Mouse (Mus musculus): ENCODE measurements around the gene 1700001P01Rik. TPM values are rescaled to one million over a fixed set of nuclear protein-coding genes. Genes with fewer than 3 reads are reported as not detected.

Gene 1700001P01Rik
- 0.68 and 0.98 TPM in 2 replicates for polyA plus RNA-seq (2016; fragmentation: Nextera tagmentation; extraction: Ambion mirVana)

DNA sequence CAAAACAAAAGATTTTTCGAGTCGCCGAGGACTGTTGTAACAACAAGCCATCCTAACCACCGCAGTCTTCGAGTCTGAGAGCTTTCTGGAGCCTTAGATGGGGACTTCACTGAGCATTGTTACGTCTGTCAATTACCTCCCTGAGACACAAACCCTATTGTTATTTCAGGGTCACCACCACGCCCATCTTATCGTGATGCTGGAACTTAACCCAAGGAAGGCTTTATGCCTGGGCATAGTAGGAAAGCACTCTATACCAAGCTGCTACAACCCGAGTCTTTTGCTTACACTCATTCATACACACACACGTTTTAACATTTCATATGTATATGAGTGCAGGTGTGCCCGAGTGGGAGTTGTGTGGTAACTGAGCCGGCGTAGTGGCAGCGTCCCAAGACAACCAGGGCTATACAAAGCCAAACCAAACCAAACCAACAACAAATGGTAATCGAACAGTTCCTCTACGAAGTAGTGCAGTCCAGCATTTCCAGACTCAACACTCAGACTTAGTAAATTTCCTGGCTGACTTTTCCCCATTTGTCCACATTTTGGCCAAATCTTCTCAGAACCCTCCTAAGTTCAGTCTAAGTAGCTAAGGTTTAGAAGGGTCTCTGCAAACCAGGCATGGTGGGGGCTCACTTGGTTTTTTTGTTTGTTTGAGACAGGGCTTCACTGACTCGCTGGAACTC lies at the start of gene 1700001P01Rik:
1700001P01Rik (minus strand) TSS at position 111 of the 689 bp plus-strand sequence.
- no peaks in the 10 kb centered on the region for H3K9me3 ChIP-seq (replicated peaks)
- no peak within 1 kb of the TSS for H3K4me3 ChIP-seq
- WGBS: 40% methylated on average over 17 of the region's 17 CpGs
- no peaks in the 10 kb centered on the region for H3K27me3 ChIP-seq
- H3K4me2 ChIP-seq (replicated peaks): no peak within 1 kb of the TSS
- peaks cover 60% of the 10 kb centered on the region for H3K36me3 ChIP-seq
- no peak within 1 kb of the TSS for H3K27ac ChIP-seq
- no peak for ATAC-seq (ENCODE audit: low FRiP score)
- H3K9ac ChIP-seq: no peak within 1 kb of the TSS
- H3K4me1 ChIP-seq: peaks cover 15% of the 10 kb centered on the region

DNA sequence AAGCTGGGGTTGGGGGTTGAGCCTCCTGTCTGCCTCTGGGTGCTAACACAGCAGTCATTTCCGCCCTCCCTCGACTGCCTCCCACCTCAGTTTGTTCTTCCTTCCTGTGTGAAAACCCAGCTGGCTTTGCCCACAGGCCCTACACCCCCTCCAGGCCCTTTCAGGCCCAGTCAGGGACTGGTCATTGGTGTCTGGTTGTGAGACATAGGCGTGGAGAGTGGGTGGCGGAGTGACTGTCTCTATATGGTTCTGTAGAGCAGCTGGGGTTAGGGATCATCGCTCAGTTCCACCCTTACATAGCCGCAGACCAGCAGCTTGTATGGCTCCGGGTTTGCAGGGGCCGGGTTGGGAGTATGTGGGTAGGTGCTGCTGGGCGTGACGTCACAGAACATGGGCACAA lies 49.6 kb upstream of the 1700001P01Rik start:
- WGBS: 89% methylated on average over 10 of the region's 10 CpGs
- Histone ChIP-seq H3K27ac (no peak overlapping the region), H3K36me3 (peaks cover 70% of the 10 kb centered on the region), H3K4me2 (replicated peaks) (no peak overlapping the region), H3K4me1 (no peaks in the 10 kb centered on the region), H3K9me3 (replicated peaks) (no peaks in the 10 kb centered on the region), H3K27me3 (no peaks in the 10 kb centered on the region), H3K4me3 (no peak overlapping the region), H3K9ac (no peak overlapping the region)
- no peak for ATAC-seq (ENCODE audit: low FRiP score)

DNA sequence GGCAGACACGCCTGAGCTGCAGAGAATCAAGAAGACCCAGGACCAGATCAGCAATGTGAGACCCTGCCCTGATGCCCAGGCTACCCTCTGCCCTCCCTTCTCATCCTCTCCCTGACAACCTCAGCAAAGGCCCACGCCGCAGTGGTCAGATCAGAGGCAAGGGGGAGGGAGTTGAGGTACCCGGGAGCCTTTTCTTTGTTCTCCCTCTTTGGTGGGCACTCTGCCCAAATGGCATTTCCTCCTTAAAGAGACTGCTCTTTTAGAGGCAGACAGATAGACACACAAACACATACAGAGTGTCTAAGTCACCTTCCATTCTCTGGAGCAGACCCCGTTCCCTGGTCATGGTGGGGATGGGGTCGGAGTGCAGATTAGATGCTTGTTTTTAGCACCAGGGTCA lies 49.2 kb upstream of the 1700001P01Rik start:
- Histone ChIP-seq H3K4me3 (no peak overlapping the region), H3K27me3 (no peaks in the 10 kb centered on the region), H3K36me3 (peaks cover 70% of the 10 kb centered on the region), H3K4me1 (no peaks in the 10 kb centered on the region), H3K9me3 (replicated peaks) (no peaks in the 10 kb centered on the region), H3K4me2 (replicated peaks) (no peak overlapping the region), H3K9ac (no peak overlapping the region), H3K27ac (no peak overlapping the region)
- no peak for ATAC-seq (ENCODE audit: low FRiP score)
- WGBS: 84% methylated on average over 6 of the region's 6 CpGs

DNA sequence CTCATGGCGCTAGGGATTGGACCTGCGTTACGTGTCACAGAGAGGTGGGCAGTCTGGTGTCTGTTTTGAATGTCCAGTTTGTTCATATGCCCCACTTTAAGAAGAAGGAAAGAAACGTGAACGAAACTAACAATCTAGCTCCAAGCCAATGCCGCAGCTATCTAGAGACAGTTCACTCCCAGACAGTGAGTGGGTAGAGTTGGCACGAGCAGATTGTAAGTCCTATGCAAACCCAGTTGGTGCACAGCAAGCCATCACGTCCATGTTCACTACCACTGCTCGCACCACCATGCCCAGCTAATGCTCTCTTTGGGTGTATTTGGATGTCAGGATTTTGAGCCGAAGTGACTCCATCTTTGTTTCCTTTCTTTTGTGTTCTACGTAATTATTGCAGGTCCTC lies 48.5 kb upstream of the 1700001P01Rik start:
- Histone ChIP-seq H3K9ac (no peak overlapping the region), H3K4me3 (no peak overlapping the region), H3K36me3 (peaks cover 68% of the 10 kb centered on the region), H3K9me3 (replicated peaks) (no peaks in the 10 kb centered on the region), H3K4me2 (replicated peaks) (no peak overlapping the region), H3K27ac (no peak overlapping the region), H3K4me1 (peaks cover 3% of the 10 kb centered on the region), H3K27me3 (no peaks in the 10 kb centered on the region)
- no peak for ATAC-seq (ENCODE audit: low FRiP score)
- WGBS: 95% methylated on average over 11 of the region's 11 CpGs

DNA sequence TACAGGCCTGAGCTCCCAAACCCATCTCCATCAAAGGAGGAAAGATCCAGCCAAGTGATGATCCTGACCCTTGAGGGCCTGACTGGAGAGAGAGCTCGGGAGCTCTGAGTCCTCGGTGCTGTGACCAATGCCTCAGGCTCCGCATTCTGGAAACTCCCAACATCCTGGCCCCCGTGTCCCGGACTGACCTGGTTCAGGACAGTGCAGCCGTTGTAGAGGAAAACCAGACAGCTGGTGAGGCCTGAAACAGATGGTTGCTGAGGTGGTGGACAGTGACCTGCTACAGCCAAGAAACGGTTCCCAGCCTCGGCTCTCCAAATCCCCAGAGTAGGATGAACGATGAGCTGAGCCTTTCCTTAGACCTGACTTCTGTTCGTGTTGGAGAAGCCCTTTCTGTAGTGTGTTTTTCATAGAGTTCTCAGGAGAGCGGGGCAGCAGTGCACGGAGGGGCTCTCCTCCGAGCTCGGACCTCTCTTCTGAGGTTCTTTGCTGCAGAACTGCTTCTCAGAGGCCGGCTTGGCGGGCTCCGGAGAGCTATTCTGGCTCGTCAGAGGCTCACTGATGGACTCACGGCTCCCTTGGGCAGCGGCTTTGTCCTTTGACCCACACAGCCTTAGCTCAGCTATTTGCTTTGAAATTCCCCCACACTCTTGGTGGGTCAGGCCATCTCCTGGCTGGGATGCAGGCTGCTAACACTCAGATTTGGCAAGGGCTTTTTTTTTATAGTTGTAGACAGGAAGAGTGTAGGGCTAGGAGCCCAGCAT lies 47.3 kb upstream of the 1700001P01Rik start:
- Histone ChIP-seq H3K4me2 (replicated peaks) (no peak overlapping the region), H3K27me3 (no peaks in the 10 kb centered on the region), H3K9ac (no peak overlapping the region), H3K36me3 (peaks cover 60% of the 10 kb centered on the region), H3K4me1 (peaks cover 14% of the 10 kb centered on the region), H3K4me3 (no peak overlapping the region), H3K27ac (no peak overlapping the region), H3K9me3 (replicated peaks) (no peaks in the 10 kb centered on the region)
- 74% methylated on average over 20 of the region's 20 CpGs for WGBS
- ATAC-seq (ENCODE audit: low FRiP score): no peak

DNA sequence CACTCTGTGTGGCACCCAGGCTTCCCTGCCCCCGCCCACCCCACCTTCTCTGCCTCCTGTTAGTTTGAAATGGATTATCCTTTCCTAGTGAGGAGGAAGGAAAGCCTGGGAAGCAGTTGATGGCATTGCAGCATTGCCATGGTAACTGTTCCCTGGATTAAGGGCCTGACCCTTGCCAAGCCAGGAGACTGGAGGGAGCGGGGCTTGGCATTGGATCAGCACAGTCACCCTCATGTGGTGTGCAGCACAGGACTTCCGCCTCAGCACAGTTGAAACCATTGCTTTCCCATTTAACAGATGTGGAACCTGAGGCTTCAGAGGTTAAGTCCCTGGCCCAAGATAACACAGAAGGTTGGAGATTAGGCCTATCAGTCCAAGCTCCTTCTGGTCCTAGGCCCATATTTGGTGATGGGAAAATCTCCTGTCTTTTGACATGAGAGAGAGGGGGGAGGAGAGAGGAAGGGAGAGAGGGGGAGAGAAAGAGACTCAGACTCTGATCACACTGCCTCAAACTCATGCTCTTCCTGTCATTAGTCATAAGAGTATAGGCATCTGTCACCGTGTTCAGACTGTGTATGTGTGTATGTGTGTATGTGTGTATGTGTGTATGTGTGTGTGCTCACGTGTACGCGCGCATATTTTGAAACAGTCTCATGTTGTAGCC lies 45.8 kb upstream of the 1700001P01Rik start:
- Histone ChIP-seq H3K27me3 (no peaks in the 10 kb centered on the region), H3K4me1 (peaks cover 26% of the 10 kb centered on the region), H3K9ac (no peak overlapping the region), H3K9me3 (replicated peaks) (no peaks in the 10 kb centered on the region), H3K4me3 (no peak overlapping the region), H3K4me2 (replicated peaks) (no peak overlapping the region), H3K36me3 (peaks cover 50% of the 10 kb centered on the region), H3K27ac (no peak overlapping the region)
- ATAC-seq (ENCODE audit: low FRiP score): no peak
- WGBS: 94% methylated on average over 8 of the region's 8 CpGs

DNA sequence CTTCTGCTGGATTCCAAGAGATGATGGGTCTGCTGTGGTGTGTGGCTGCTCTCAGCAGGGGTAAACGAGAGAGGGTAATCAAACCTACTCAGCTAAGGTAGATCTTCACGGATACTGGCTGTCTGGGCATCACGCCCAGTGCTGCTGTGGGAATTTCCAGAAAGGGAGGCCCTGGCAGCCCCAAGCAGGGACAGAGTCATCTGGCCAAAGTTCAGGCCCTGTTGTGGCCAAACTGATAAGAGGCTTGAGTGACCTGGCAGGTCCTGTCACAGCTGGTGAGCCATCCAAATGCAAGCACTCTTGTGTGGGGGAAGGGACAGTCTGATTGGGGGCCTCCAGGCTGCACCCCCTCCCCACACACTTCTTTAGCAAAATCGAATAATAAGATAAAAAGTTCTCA lies 45.1 kb upstream of the 1700001P01Rik start:
- Histone ChIP-seq H3K4me2 (replicated peaks) (no peak overlapping the region), H3K9ac (no peak overlapping the region), H3K36me3 (peaks cover 50% of the 10 kb centered on the region), H3K27me3 (no peaks in the 10 kb centered on the region), H3K4me1 (peaks cover 30% of the 10 kb centered on the region), H3K9me3 (replicated peaks) (no peaks in the 10 kb centered on the region), H3K4me3 (no peak overlapping the region), H3K27ac (no peak overlapping the region)
- 75% methylated on average over 4 of the region's 4 CpGs for WGBS
- no peak for ATAC-seq (ENCODE audit: low FRiP score)

DNA sequence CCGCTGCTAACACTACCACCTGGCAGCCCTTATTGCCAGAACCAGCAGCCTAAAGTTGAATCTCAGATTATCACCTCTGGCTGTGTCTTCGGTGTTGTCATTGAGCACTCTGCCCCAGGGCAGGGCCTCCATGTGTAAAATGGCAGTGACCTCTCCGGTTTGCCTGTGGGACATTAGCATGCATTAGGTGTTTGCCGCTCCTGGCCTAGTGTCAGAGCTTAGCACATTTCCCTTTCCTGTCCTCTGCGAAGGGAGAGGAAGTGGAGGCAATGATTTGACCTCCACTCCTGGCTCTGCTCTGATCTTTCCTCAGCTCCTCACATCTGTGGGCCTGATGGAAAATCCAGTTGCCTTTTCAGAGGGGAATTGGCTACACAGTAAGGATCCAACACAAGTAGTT lies 44.2 kb upstream of the 1700001P01Rik start:
- H3K4me1 ChIP-seq: peaks cover 38% of the 10 kb centered on the region
- H3K27ac ChIP-seq: no peak overlapping the region
- no peak overlapping the region for H3K4me2 ChIP-seq (replicated peaks)
- ATAC-seq (ENCODE audit: low FRiP score): no peak
- peaks cover 49% of the 10 kb centered on the region for H3K36me3 ChIP-seq
- H3K4me3 ChIP-seq: no peak overlapping the region
- H3K9me3 ChIP-seq (replicated peaks): no peaks in the 10 kb centered on the region
- H3K27me3 ChIP-seq: no peaks in the 10 kb centered on the region
- no peak overlapping the region for H3K9ac ChIP-seq
- WGBS: 73% methylated on average over 5 of the region's 5 CpGs

DNA sequence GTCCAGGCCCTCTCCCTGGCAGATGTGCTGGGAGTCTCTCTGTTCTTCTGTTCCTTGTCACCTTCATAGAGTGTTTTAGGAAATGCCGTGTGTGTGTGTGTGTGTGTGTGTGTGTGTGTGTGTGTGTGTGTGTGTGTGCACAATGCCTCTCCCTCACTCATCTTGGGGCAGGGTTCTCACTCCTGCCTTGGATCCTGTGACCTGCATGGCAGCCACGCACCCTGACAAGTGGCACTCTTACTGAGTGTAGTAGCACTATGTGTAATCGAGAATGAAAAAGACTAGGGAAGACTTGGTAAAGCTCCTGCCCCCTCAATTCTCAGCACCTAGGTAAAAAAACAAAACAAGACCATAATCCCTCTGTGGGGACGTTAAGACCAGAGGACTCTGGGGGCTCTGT lies 43.4 kb upstream of the 1700001P01Rik start:
- WGBS: 60% methylated on average over 4 of the region's 4 CpGs
- Histone ChIP-seq H3K36me3 (peaks cover 50% of the 10 kb centered on the region), H3K4me3 (no peak overlapping the region), H3K9me3 (replicated peaks) (no peaks in the 10 kb centered on the region), H3K27me3 (no peaks in the 10 kb centered on the region), H3K27ac (peak overlapping the region; percentile 83), H3K4me1 (peaks cover 40% of the 10 kb centered on the region), H3K9ac (0 out of 2 replicates have a peak overlapping the region, but pooled peaks have one; percentile 39), H3K4me2 (replicated peaks) (no peak overlapping the region)
- no peak for ATAC-seq (ENCODE audit: low FRiP score)

DNA sequence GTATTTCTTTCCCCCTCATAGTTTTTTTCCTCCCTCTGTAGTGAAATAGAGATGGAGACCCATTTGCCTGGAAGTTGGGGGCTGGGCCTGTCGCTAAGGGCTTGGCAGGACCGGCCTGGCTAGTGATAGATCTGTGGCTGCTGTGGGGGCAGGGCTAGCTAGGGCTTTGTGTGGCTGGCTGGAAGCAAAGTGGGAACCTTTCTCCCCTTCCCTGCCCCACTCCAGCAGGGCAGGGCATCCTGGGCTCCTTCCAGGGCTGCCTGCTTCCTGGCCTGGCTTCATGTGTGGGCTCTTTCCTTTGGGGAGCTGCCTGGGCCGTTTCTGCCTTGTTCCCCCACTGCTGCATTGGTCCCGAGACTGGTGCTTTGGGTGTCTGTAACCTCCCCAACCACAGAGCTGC lies 42.9 kb upstream of the 1700001P01Rik start:
- H3K4me3 ChIP-seq: no peak overlapping the region
- H3K4me1 ChIP-seq: peaks cover 45% of the 10 kb centered on the region
- H3K27me3 ChIP-seq: no peaks in the 10 kb centered on the region
- no peak overlapping the region for H3K4me2 ChIP-seq (replicated peaks)
- no peaks in the 10 kb centered on the region for H3K9me3 ChIP-seq (replicated peaks)
- H3K9ac ChIP-seq: 0 out of 2 replicates have a peak overlapping the region, but pooled peaks have one; percentile 39
- H3K27ac ChIP-seq: peak overlapping the region; percentile 83
- peak; percentile 73 for ATAC-seq (ENCODE audit: low FRiP score)
- WGBS: 8% methylated on average over 4 of the region's 4 CpGs
- peaks cover 55% of the 10 kb centered on the region for H3K36me3 ChIP-seq

DNA sequence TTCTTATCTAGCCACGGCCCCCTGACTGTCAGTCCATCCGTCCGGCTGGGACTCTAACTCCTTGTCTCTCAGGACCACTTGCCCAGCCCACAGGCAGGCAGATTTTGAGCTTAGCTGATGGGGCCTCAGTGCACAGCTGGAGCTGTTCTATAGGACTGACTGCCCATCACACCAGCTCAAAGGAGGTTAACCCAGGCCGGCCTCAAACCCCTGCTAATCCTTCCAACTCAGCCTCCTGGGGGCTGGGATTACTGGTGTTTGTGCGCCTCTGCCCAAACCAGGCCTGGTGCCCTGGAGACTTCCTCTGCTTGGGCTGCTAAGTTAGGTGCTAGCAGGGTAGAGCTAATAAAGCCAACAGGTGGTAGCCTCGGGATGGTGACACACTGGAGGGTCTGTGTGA lies 42.3 kb upstream of the 1700001P01Rik start:
- no peaks in the 10 kb centered on the region for H3K9me3 ChIP-seq (replicated peaks)
- H3K27ac ChIP-seq: peak overlapping the region; percentile 83
- no peaks in the 10 kb centered on the region for H3K27me3 ChIP-seq
- H3K9ac ChIP-seq: no peak overlapping the region
- no peak overlapping the region for H3K4me2 ChIP-seq (replicated peaks)
- peaks cover 51% of the 10 kb centered on the region for H3K4me1 ChIP-seq
- no peak overlapping the region for H3K4me3 ChIP-seq
- peaks cover 55% of the 10 kb centered on the region for H3K36me3 ChIP-seq
- WGBS: 31% methylated on average over 6 of the region's 6 CpGs
- ATAC-seq (ENCODE audit: low FRiP score): no peak

DNA sequence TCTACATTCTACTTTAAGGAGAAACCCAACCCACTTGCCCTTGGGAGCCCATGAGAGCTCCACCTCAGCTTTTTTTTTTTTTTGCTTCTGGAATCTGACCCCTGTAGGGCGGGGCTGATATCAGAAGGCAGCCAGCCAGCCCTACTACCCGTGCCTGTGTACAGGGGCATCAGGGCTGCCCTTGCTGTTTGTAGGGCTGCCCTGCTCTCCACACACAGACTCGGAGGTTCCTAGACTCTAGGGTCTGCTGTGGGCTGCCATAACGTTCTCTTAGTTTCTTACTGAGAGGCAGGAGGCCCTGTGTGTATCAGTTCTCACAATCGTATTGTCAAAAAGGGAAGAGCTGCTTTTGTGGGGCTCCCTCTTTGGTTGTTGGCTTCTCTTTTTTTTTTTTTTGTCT lies 41.7 kb upstream of the 1700001P01Rik start:
- Histone ChIP-seq H3K4me3 (no peak overlapping the region), H3K27ac (peak overlapping the region; percentile 83; the same call in 1 of the 2 replicates), H3K27me3 (no peaks in the 10 kb centered on the region), H3K36me3 (peaks cover 50% of the 10 kb centered on the region), H3K4me2 (replicated peaks) (no peak overlapping the region), H3K4me1 (peaks cover 57% of the 10 kb centered on the region), H3K9ac (no peak overlapping the region), H3K9me3 (replicated peaks) (no peaks in the 10 kb centered on the region)
- 42% methylated on average over 5 of the region's 5 CpGs for WGBS
- no peak for ATAC-seq (ENCODE audit: low FRiP score)

All from hindbrain, embryonic 12.5 days (tissue).